Mouse (Mus musculus): ENCODE measurements around the gene Adssl1.

GRCm38 (mm10) chr12:112677943-112678554 is 58.2 kb downstream of the Adssl1 start:
- TF ChIP-seq CTCF (IDR thresholded peaks at IDR 0.05; ENCODE audit: borderline replicate concordance, control insufficient read depth, extremely low read depth, insufficient read depth, low read length, poor library complexity) (no peak), POLR2A (IDR thresholded peaks at IDR 0.05; ENCODE audit: control insufficient read depth, extremely low read depth, insufficient read depth, low read length, poor library complexity) (no peak)

All from thymus, adult 2 months (tissue).